Mouse (Mus musculus): ENCODE data around the gene Zbtb17.

DNA sequence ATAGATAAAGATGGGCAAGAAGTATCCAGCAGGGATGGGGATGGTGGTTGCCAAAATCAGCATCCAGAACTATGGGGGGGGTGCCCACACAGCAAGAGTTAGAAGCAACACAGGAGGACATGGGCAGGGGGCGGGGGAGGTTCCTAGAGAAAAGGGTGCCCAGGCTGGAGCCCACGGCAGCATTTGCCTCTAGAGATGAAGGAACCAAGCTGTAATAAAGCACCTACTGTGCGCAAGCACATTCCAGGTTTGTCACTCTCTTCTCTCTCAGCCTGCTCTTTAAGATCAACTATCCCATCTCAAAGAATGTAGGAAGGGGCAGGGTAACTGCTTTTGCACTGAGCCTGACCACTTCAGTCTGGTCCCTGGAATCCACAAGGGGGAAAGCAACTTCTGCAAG, 35.9 kb upstream of the Zbtb17 start:
- TF ChIP-seq GATA1 (IDR thresholded peaks at IDR 0.05; ENCODE audit: low read length) (no peak), TAL1 (IDR thresholded peaks at IDR 0.05; ENCODE audit: low read length) (no peak)
